Mouse (Mus musculus) heart, postnatal 0 days (tissue): ENCODE measurements around the gene Gm10320.

ENCODE experiments used
- CTCF ChIP-seq: IDR thresholded peaks from 2 replicates; pipeline ENCODE4 v1.5.1; 2016; ENCODE audit warnings: antibody characterized with exemption, control low read depth, low read depth
- EP300 ChIP-seq: IDR thresholded peaks from 2 replicates; pipeline ENCODE4 v1.6.1; 2016; ENCODE audit warnings: antibody characterized with exemption, low read depth

DNA sequence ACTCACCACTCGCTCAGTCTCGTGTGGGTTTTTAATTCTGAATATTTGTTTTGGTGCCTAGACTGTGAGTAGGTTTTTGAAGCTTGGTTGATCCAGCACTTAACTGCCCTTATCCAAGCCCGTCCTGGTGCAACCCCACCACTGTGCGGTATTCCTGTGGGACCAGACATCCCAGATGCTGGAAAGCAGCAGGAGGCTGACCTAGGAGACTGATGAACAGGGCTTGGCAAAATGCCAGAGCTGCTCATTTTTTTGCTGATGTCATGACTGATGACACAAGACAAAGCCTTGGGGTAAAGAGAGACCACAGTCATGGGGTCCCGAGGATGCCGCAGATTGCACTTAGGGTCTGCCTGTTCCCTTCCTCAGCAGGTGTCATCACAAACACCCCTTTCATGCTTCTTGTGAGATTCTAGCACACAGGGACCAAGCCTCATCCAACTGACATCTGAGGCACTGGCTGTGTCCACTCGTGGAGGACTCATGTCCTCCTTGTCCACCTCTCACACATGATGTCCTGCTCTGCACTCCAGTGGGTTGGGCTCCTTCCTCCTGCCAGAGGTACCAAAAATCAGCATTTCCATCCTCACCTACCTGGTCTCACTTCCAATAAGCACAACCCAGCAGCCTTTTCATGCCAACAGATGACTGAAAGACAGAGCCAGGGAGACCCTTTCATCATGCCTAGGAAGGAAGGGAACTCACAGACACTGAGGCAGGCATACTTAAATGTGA, 46.2 kb downstream of the Gm10320 start:
- TF ChIP-seq CTCF (no peak), EP300 (no peak)
